Mouse (Mus musculus) kidney, adult 8-10 months (tissue): ENCODE measurements around the gene Gm12569.

Experiments
- DNase-seq, 2 experiments: peaks; one replicate each; pipeline ENCODE4 v3.0.0; 2022

The Gm12569 gene

GRCm38 (mm10) chr11:51220308-51220707, at the start of gene Gm12569:
TSS of gene Gm12569 (plus strand) at chr11:51220473.
- DNase-seq, result no peak

DNA sequence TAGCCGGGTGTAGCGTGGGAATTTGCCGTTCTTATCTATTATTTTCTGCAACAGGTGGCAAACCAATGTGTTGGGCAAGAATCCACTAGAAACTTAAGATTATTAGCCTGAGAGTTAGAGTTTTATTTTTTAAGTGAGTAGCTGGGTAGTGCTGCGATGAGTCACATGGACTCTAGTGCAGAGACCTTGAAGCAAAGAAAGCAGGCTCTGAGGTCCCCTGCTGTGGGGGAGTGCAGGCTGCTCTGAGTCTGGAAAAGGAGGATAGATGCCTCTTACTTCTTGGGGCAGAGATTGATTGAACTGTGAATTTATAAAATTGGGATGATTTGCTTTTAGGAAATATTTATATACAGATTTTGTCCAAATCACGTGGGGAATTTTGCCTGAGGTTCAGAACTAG, 17.5 kb upstream of the Gm12569 start:
- no peak for DNase-seq

GRCm38 (mm10) chr11:51207758-51208157, 12.5 kb upstream of the Gm12569 start:
- DNase-seq, result no peak

DNA sequence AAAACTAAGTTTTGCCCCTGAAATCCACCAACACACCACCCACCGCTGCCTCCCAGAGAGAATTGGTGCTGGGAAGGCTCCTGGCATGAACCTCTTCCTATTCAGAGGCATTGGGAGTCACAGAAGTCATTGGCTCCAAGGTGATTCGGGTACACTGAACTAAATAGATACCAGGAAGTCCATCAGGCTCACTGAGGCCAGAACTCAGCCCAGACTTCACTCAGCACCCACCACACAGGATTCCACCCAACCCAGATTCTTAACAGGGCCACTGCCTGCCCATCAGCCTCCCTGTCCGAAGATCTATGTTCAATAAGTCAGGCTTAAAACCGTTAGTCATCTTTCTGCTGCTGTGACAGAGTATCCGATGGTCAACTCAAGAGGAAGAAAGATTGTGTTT, 8.8 kb upstream of the Gm12569 start:
- DNase-seq, result no peak

GRCm38 (mm10) chr11:51214021-51214420, 6.3 kb upstream of the Gm12569 start:
- DNase-seq, result no peak

GRCm38 (mm10) chr11:51219396-51219980, 785 bp upstream of the Gm12569 start:
- no peak for DNase-seq

DNA sequence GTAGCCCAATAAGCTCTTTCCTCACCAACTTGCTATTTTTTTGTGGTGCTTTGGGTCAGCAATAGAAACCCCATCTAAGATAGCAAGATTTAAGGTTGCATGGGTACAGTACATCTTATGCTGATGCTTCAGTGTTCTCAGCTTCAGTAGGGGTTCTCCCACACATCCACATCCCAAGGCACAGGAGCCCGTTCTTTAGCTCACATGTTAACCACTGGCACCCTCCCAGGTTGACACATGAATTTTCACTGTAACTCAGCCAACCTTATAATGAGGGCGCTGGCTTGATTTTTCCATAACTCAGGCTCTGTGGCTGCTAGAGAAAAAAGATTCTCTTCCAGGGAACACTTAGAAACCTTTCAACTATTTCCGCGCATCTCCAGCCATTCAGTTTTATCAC, 6.8 kb downstream of the Gm12569 start:
- DNase-seq, result no peak

DNA sequence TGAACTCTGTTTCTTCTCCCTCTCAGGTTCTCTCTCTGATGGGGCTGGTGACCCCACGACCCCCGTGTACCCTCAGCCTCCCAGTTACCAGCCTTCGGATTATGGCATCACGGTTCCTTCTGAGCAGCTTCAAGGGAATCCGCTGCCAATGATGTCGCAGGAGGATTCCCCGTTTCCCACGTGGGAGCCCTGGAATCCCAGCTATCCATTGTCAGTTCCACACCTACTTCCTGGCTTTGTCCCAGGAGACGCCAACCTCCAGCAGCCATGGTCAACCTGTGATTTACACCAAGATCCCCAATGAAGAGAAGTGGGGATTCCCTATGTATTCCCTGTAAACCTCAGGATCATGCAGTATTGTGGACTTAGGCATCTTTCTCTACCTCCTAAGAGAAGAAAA, 14.4 kb downstream of the Gm12569 start:
- no peak for DNase-seq

- no peak for DNase-seq
These were observed 22.6 kb downstream of the Gm12569 start for GRCm38 (mm10) chr11:51242897-51243296.

GRCm38 (mm10) chr11:51257006-51257405, 36.7 kb downstream of the Gm12569 start:
- no peak for DNase-seq

- DNase-seq, result no peak
These were observed 41.5 kb downstream of the Gm12569 start, which contains the start of gene Clk4 for GRCm38 (mm10) chr11:51261680-51262219. TSS of gene Clk4 (plus strand) at chr11:51261730.

DNA sequence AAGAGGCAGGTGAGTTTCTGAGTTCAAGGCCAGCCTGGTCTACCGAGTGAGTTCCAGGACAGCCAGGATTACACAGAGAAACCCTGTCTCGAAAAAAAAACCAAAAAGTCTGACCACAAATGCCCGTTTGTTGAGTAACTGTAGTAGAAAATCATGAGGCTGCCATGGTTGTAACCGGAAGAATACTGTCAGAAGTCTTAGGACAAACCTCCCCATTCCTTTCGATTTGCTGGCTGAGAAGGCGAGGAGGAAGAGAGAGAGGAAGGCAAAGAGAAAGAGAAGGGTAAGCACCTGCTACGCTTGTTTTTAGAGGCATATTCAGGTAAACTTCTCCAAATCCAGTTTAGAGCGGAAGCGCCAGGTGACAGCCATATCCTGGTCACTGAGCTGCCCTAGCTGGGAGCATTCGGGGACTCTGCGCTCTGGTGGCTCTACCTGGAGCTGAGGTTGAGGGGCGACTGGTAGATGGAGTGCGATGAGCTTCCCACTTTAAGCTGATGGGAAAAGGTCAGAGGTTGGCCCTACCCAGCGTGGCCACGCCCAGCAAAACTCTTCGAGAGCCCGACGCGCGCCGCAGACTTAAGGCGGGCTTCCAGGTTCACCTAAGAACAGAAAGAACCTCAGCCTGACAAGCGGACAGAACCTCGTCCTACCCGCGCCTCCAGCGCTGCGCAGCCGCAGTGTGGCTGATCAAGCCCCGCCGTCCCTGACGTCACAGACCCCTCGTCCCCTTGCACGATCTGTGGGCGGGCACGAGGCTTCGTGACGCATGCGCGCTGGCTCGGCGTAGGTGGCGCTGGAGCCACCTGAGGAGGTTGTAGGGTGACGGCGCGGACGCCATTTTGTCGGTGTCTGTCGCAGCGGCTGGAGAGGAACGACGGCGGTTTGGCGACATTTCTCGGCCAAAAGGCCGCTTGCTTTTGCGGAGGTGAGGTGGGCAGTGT, 42.3 kb downstream of the Gm12569 start, which contains the start of gene BC049762:
TSS of gene BC049762 (minus strand) at position 705 of the 944 bp plus-strand sequence.
- DNase-seq, result peak; percentile 98 to 99

GRCm38 (mm10) chr11:51263286-51263831, 43.1 kb downstream of the Gm12569 start:
- peak; percentile 82 to 87 for DNase-seq

- peak; percentile 21 to 35 for DNase-seq
These were observed 44.1 kb downstream of the Gm12569 start for GRCm38 (mm10) chr11:51264352-51264751.

- no peak for DNase-seq
These were observed 45.1 kb downstream of the Gm12569 start for GRCm38 (mm10) chr11:51265326-51265725.

GRCm38 (mm10) chr11:51274418-51274817, 54.1 kb downstream of the Gm12569 start:
- DNase-seq, result no peak
